Mouse (Mus musculus) MEL (cell line): Measurements from ENCODE around the gene Adgrl4. TPM values are rescaled to one million over a fixed set of nuclear protein-coding genes. Genes with fewer than 3 reads are reported as not detected.

Experiments
- DNase-seq: peaks from one replicate; pipeline ENCODE4 v3.0.0; 2011; ENCODE audit warnings: low read depth, low spot score
- H3K27ac ChIP-seq: 2 replicates; pipeline ENCODE4 v1.5.1; 2012; ENCODE audit warnings: low read depth, mild to moderate bottlenecking, control low read depth, low read length, moderate library complexity; ENCODE audit not compliant: control insufficient read depth
- H3K27me3 ChIP-seq, 2 experiments: fragments of 150-350 bp in 1 of 2; sonication (generic) in 1 of 2; 2 replicates each; pipeline ENCODE4 v1.6.1; 2012; ENCODE audit warnings: low read length in 2 of 2, mild to moderate bottlenecking in 2 of 2, improper control_type of control experiment in 1 of 2, moderate library complexity in 1 of 2; ENCODE audit not compliant: insufficient read depth in 2 of 2, control insufficient read depth in 1 of 2
- H3K36me3 ChIP-seq, 2 experiments: 2 replicates each; pipeline ENCODE4 v1.6.1; 2012 to 2014; ENCODE audit warnings: low read length in 2 of 2, improper control_type of control experiment in 1 of 2, inconsistent platforms in 1 of 2, mild to moderate bottlenecking in 1 of 2; ENCODE audit not compliant: insufficient read depth in 2 of 2, control insufficient read depth in 1 of 2
- H3K4me1 ChIP-seq, 2 experiments: fragments of 150-350 bp in 1 of 2; sonication (generic) in 1 of 2; 2 replicates each; pipeline ENCODE4 v1.6.1; 2012; ENCODE audit warnings: low read length in 2 of 2, improper control_type of control experiment in 1 of 2, mild to moderate bottlenecking in 1 of 2; ENCODE audit not compliant: insufficient read depth in 2 of 2, control insufficient read depth in 1 of 2
- H3K4me3 ChIP-seq, 2 experiments: fragments of 150-350 bp in 1 of 2; sonication (generic) in 1 of 2; 2 replicates each; pipeline ENCODE4 v1.5.1; 2012; ENCODE audit warnings: low read depth in 2 of 2, low read length in 2 of 2, mild to moderate bottlenecking in 2 of 2, moderate library complexity in 2 of 2, control low read depth in 1 of 2, improper control_type of control experiment in 1 of 2; ENCODE audit not compliant: control insufficient read depth in 1 of 2, insufficient read depth in 1 of 2
- H3K79me2 ChIP-seq: 2 replicates; pipeline ENCODE4 v1.6.1; 2012; ENCODE audit warnings: mild to moderate bottlenecking, low read length, moderate library complexity; ENCODE audit not compliant: control insufficient read depth, poor library complexity, insufficient read depth
- H3K9ac ChIP-seq: 2 replicates; pipeline ENCODE4 v1.6.1; 2012; ENCODE audit warnings: low read depth, mild to moderate bottlenecking, control low read depth, low read length, moderate library complexity; ENCODE audit not compliant: control insufficient read depth, poor library complexity, severe bottlenecking
- H3K9me3 ChIP-seq: fragments of 150-350 bp; sonication (generic); replicated peaks from 2 replicates; pipeline ENCODE4 v1.6.1; 2012; ENCODE audit warnings: mild to moderate bottlenecking, low read length, improper control_type of control experiment, moderate library complexity; ENCODE audit not compliant: insufficient read depth
- CHD1 ChIP-seq: IDR thresholded peaks from 2 replicates; pipeline ENCODE4 v1.6.1; 2012; ENCODE audit warnings: low read depth, mild to moderate bottlenecking, inconsistent platforms, low read length, improper control_type of control experiment
- CTCF ChIP-seq, 3 experiments: IDR thresholded peaks in 2 of 3; conservative IDR thresholded peaks in 1 of 3; 2 replicates each; pipeline ENCODE4 v1.5.1; 2011 to 2012; ENCODE audit warnings: low read length in 3 of 3, low read depth in 2 of 3, mild to moderate bottlenecking in 2 of 3, improper control_type of control experiment in 1 of 3, inconsistent platforms in 1 of 3, mixed read lengths in 1 of 3, moderate library complexity in 1 of 3; ENCODE audit not compliant: control insufficient read depth in 1 of 3, insufficient read depth in 1 of 3, poor library complexity in 1 of 3, severe bottlenecking in 1 of 3
- E2F4 ChIP-seq: IDR thresholded peaks from 2 replicates; pipeline ENCODE4 v1.6.1; 2011; ENCODE audit warnings: low read depth, low read length, improper control_type of control experiment, borderline replicate concordance
- ELF1 ChIP-seq: IDR thresholded peaks from 2 replicates; pipeline ENCODE4 v1.6.1; 2014; ENCODE audit warnings: low read depth, mild to moderate bottlenecking, inconsistent platforms, low read length, improper control_type of control experiment, moderate library complexity
- EP300 ChIP-seq, 2 experiments: IDR thresholded peaks; 2 replicates each; pipeline ENCODE4 v1.6.1; 2011; ENCODE audit warnings: improper control_type of control experiment in 2 of 2, low read length in 2 of 2, low read depth in 1 of 2, mild to moderate bottlenecking in 1 of 2
- GABPA ChIP-seq: IDR thresholded peaks from 2 replicates; pipeline ENCODE4 v1.6.1; 2012; ENCODE audit warnings: low read depth, mild to moderate bottlenecking, inconsistent platforms, low read length, improper control_type of control experiment, moderate library complexity
- HCFC1 ChIP-seq: IDR thresholded peaks from 2 replicates; pipeline ENCODE4 v1.6.1; 2012; ENCODE audit warnings: low read depth, mild to moderate bottlenecking, inconsistent platforms, low read length, improper control_type of control experiment, moderate library complexity
- KAT2A ChIP-seq: conservative IDR thresholded peaks from 2 replicates; pipeline ENCODE4 v1.6.1; 2012; ENCODE audit warnings: low read depth, low read length, improper control_type of control experiment, inconsistent platforms
- MAX ChIP-seq: IDR thresholded peaks from 2 replicates; pipeline ENCODE4 v1.6.1; 2011; ENCODE audit warnings: low read length, improper control_type of control experiment
- MAZ ChIP-seq: IDR thresholded peaks from 2 replicates; pipeline ENCODE4 v1.6.1; 2012; ENCODE audit warnings: low read depth, mild to moderate bottlenecking, inconsistent platforms, low read length, improper control_type of control experiment
- MEF2A ChIP-seq: IDR thresholded peaks from 2 replicates; pipeline ENCODE4 v1.6.1; 2014; ENCODE audit warnings: low read depth, mild to moderate bottlenecking, inconsistent platforms, low read length, improper control_type of control experiment; ENCODE audit not compliant: poor library complexity, insufficient replicate concordance, severe bottlenecking; ENCODE audit errors: extremely low read depth
- MYB ChIP-seq: IDR thresholded peaks from 2 replicates; pipeline ENCODE4 v1.6.1; 2011; ENCODE audit warnings: mild to moderate bottlenecking, low read depth, low read length, improper control_type of control experiment
- NRF1 ChIP-seq: IDR thresholded peaks from 2 replicates; pipeline ENCODE4 v1.6.1; 2014; ENCODE audit warnings: low read depth, mild to moderate bottlenecking, inconsistent platforms, low read length, improper control_type of control experiment, moderate library complexity; ENCODE audit not compliant: poor library complexity, insufficient read depth, severe bottlenecking
- POLR2AphosphoS5 ChIP-seq: IDR thresholded peaks from 2 replicates; pipeline ENCODE4 v1.6.1; 2012; ENCODE audit warnings: low read depth, borderline replicate concordance, mild to moderate bottlenecking, inconsistent platforms, low read length, moderate library complexity, mixed read lengths
- RAD21 ChIP-seq: IDR thresholded peaks from 2 replicates; pipeline ENCODE4 v1.6.1; 2011; ENCODE audit warnings: mild to moderate bottlenecking, low read depth, low read length, improper control_type of control experiment
- RCOR1 ChIP-seq: IDR thresholded peaks from 2 replicates; pipeline ENCODE4 v1.6.1; 2012; ENCODE audit warnings: low read depth, mild to moderate bottlenecking, inconsistent platforms, low read length, improper control_type of control experiment
- SIN3A ChIP-seq: IDR thresholded peaks from 2 replicates; pipeline ENCODE4 v1.6.1; 2012; ENCODE audit warnings: low read length, improper control_type of control experiment, inconsistent platforms
- TBP ChIP-seq: IDR thresholded peaks from 2 replicates; pipeline ENCODE4 v1.8.0; 2011; ENCODE audit warnings: low read depth, low read length, improper control_type of control experiment
- UBTF ChIP-seq: IDR thresholded peaks from 2 replicates; pipeline ENCODE4 v1.6.1; 2012; ENCODE audit warnings: low read depth, mild to moderate bottlenecking, inconsistent platforms, low read length, improper control_type of control experiment, moderate library complexity, borderline replicate concordance; ENCODE audit not compliant: insufficient read depth
- USF1 ChIP-seq: IDR thresholded peaks from 2 replicates; pipeline ENCODE4 v1.6.1; 2014; ENCODE audit warnings: low read depth, mild to moderate bottlenecking, inconsistent platforms, low read length, improper control_type of control experiment, moderate library complexity
- USF2 ChIP-seq, 2 experiments: IDR thresholded peaks; 2 replicates each; pipeline ENCODE4 v1.6.1; 2011 to 2012; ENCODE audit warnings: improper control_type of control experiment in 2 of 2, low read length in 2 of 2, borderline replicate concordance in 1 of 2, inconsistent platforms in 1 of 2, low read depth in 1 of 2, mild to moderate bottlenecking in 1 of 2; ENCODE audit not compliant: insufficient read depth in 1 of 2
- ZC3H11A ChIP-seq: IDR thresholded peaks from 2 replicates; pipeline ENCODE4 v1.6.1; 2012; ENCODE audit warnings: low read depth, mild to moderate bottlenecking, inconsistent platforms, low read length, improper control_type of control experiment
- ZKSCAN1 ChIP-seq: IDR thresholded peaks from 2 replicates; pipeline ENCODE4 v1.6.1; 2012; ENCODE audit warnings: low read depth, mild to moderate bottlenecking, inconsistent platforms, low read length, improper control_type of control experiment, moderate library complexity
- ZNF384 ChIP-seq: IDR thresholded peaks from 2 replicates; pipeline ENCODE4 v1.6.1; 2012; ENCODE audit warnings: low read depth, mild to moderate bottlenecking, inconsistent platforms, low read length, improper control_type of control experiment
- polyA plus RNA-seq, 2 experiments: library from polyadenylated mRNA; stranded (reverse) in 1 of 2; unstranded in 1 of 2; fragments of >175 nt in 1 of 2; fragments of >200 nt in 1 of 2; gene quantifications; 2 replicates each; pipeline versions ENCODE4 v1.2.1 to v1.2.4; 2012; ENCODE audit warnings: low replicate concordance in 2 of 2, low read depth in 1 of 2; ENCODE audit not compliant: insufficient read length in 2 of 2, insufficient read depth in 1 of 2, missing spikeins in 1 of 2
- total RNA-seq: library from RNA; depleted of rRNA; stranded (reverse); fragments of 300-350 nt; gene quantifications from 2 replicates; pipeline ENCODE4 v1.2.3, GENCODE M21; 2012

Gene Adgrl4
- total and polyA plus RNA-seq, 3 experiments = not detected

DNA sequence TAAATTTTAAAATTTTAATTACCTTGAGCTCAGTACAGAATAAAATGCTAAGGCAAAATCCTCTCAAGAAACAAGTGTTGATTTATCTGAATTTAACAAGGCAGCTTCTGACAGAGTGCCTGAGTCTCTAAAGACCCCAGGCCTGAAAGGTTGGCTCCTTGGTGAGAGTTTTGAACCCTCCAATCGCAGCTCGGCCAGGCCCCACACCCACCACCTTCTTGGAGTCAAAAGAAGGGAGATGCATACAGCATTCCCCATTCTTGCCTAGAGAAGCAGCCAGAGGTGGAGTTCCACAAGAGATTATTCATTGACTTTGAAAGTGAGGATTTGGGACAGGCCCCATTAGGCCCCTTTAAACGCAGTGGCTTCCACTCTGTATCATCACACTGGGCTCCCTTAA lies 129.9 kb downstream of the Adgrl4 start:
- TF ChIP-seq NRF1 (no peak), CHD1 (no peak), TBP (no peak), E2F4 (no peak), MYB (no peak), CTCF (IDR thresholded peaks at IDR 0.05 in 2 of 3, conservative IDR thresholded peaks at IDR 0.05 in 1 of 3; ENCODE audit: control insufficient read depth in 1 of 3, insufficient read depth in 1 of 3, low read depth in 2 of 3, low read length in 3 of 3, poor library complexity in 1 of 3, severe bottlenecking in 1 of 3) (no peak), ZKSCAN1 (no peak), EP300 (IDR thresholded peaks at IDR 0.05; ENCODE audit: low read depth in 1 of 2, low read length in 2 of 2) (no peak), POLR2AphosphoS5 (no peak), USF1 (no peak), MAZ (no peak), RCOR1 (no peak), ELF1 (no peak), ZC3H11A (no peak), SIN3A (no peak), MEF2A (no peak), MAX (no peak), GABPA (no peak), ZNF384 (no peak)
- Histone ChIP-seq H3K9ac (no peak overlapping the region), H3K4me3 (no peak overlapping the region), H3K27ac (no peak overlapping the region), H3K79me2 (no peaks in the 10 kb centered on the region), H3K4me1 (no peaks in the 10 kb centered on the region), H3K36me3 (no peaks in the 10 kb centered on the region), H3K27me3 (no peaks in the 10 kb centered on the region), H3K9me3 (no peaks in the 10 kb centered on the region)
- no peak for DNase-seq

DNA sequence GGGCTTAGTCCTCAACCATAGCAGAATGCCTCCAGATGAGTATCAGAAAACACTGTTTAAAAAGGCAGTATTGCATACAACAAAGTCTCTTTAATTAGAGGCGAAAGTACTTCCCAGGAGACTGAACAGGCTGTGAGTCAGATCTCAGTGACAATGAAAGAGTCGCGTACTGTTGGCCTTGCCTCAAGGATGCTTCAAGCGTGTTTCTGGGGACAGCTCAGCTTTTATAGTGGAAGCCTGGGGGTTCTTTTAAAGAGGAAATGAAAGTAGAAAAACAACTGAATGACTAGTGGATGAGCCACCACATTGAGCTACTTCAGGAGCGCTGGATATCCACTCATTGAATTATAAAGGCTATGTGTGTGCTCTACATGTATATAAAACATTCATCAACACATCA lies 134.4 kb downstream of the Adgrl4 start:
- H3K4me1 ChIP-seq = no peaks in the 10 kb centered on the region
- TF ChIP-seq KAT2A (no peak), ZC3H11A (no peak), NRF1 (no peak), MYB (no peak), RAD21 (no peak), MAZ (no peak), RCOR1 (no peak), POLR2AphosphoS5 (no peak), USF2 (IDR thresholded peaks at IDR 0.05; ENCODE audit: borderline replicate concordance in 1 of 2, insufficient read depth in 1 of 2, low read depth in 1 of 2, low read length in 2 of 2) (no peak), TBP (no peak), UBTF (no peak), ZNF384 (no peak), CHD1 (no peak), HCFC1 (no peak), ELF1 (no peak), E2F4 (no peak)
- H3K27me3 ChIP-seq = no peaks in the 10 kb centered on the region
- no peak overlapping the region for H3K27ac ChIP-seq
- H3K79me2 ChIP-seq = no peaks in the 10 kb centered on the region
- no peak overlapping the region for H3K4me3 ChIP-seq
- DNase-seq = no peak
- no peaks in the 10 kb centered on the region for H3K9me3 ChIP-seq
- no peak overlapping the region for H3K9ac ChIP-seq
- H3K36me3 ChIP-seq = no peaks in the 10 kb centered on the region
